Mouse (Mus musculus) v-Abl transformed pro-B cells (cell line): ENCODE measurements around the gene Hspa12a.

Experiments used
- in situ Hi-C, 2 experiments: fragments of 400-800 bp; cut with MboI; formaldehyde crosslinking; loops; one replicate each; pipeline ENCODE4 v1.15.1; 2025; ENCODE audit not compliant: unreplicated experiment in 2 of 2

Gene Hspa12a

GRCm38 (mm10) chr19:58864006-58864573 is 79.4 kb downstream of the Hspa12a start:
- in situ Hi-C loops, result no loop called here

- in situ Hi-C loops, result no loop called here
Measured at GRCm38 (mm10) chr19:58861174-58861760, 82.2 kb downstream of the Hspa12a start.

GRCm38 (mm10) chr19:58860255-58861173 is 82.9 kb downstream of the Hspa12a start:
- in situ Hi-C loops, result no loop called here

- in situ Hi-C loops, result no loop called here
Measured at GRCm38 (mm10) chr19:58859831-58860254, 83.6 kb downstream of the Hspa12a start.

GRCm38 (mm10) chr19:58859357-58859756 is 84.1 kb downstream of the Hspa12a start:
- in situ Hi-C loops, result no loop called here

- in situ Hi-C loops, result no loop called here
Measured at GRCm38 (mm10) chr19:58856129-58856855, 87.2 kb downstream of the Hspa12a start.

- in situ Hi-C loops, result no loop called here
Measured at GRCm38 (mm10) chr19:58854899-58855298, 88.6 kb downstream of the Hspa12a start.

- in situ Hi-C loops, result no loop called here
Measured at GRCm38 (mm10) chr19:58853036-58853735, 90.3 kb downstream of the Hspa12a start.

GRCm38 (mm10) chr19:58850719-58851466 is 92.6 kb downstream of the Hspa12a start:
- in situ Hi-C loops, result no loop called here

- in situ Hi-C loops, result no loop called here
Measured at GRCm38 (mm10) chr19:58849333-58850131, 93.9 kb downstream of the Hspa12a start.

GRCm38 (mm10) chr19:58843606-58844005 is 99.8 kb downstream of the Hspa12a start:
- in situ Hi-C loops, result no loop called here

- in situ Hi-C loops, result no loop called here
Measured at GRCm38 (mm10) chr19:58840721-58841271, 102.7 kb downstream of the Hspa12a start.

GRCm38 (mm10) chr19:58839806-58840205 is 103.6 kb downstream of the Hspa12a start:
- in situ Hi-C loops, result no loop called here

GRCm38 (mm10) chr19:58839345-58839744 is 104.1 kb downstream of the Hspa12a start:
- in situ Hi-C loops, result no loop called here

- in situ Hi-C loops, result no loop called here
Measured at GRCm38 (mm10) chr19:58838706-58839105, 104.7 kb downstream of the Hspa12a start.

- in situ Hi-C loops, result no loop called here
Measured at GRCm38 (mm10) chr19:58833639-58834180, 109.7 kb downstream of the Hspa12a start.

- in situ Hi-C loops, result no loop called here
Measured at GRCm38 (mm10) chr19:58832988-58833387, 110.5 kb downstream of the Hspa12a start.

GRCm38 (mm10) chr19:58831280-58831922 is 112.1 kb downstream of the Hspa12a start:
- in situ Hi-C loops, result no loop called here
